Mouse (Mus musculus) kidney, adult 9 months (tissue): Measurements from ENCODE around the gene Otud5.
"Not testable (repeated sequence)": the region's sequence is repeated elsewhere in the genome, so short reads cannot be mapped to it uniquely, and the experiment has no call there.

Source experiments
- DNase-seq: peaks from one replicate; pipeline ENCODE4 v3.0.0; 2022

Otud5 gene

GRCm38 (mm10) chrX:7883841-7884567 is 42.8 kb downstream of the Otud5 start, which contains the start of gene Slc35a2:
TSS of gene Slc35a2 (plus strand) at chrX:7884028.
- DNase-seq: peak; percentile 95

- no peak for DNase-seq
These were observed 57.0 kb downstream of the Otud5 start for GRCm38 (mm10) chrX:7898211-7898610.

GRCm38 (mm10) chrX:7898880-7899874 is 58.0 kb downstream of the Otud5 start, which contains the start of the genes Pqbp1 and Timm17b:
TSS of gene Pqbp1 (minus strand) at chrX:7899269.
TSS of gene Timm17b (plus strand) at chrX:7899357.
- peak; percentile 94 for DNase-seq

- no peak for DNase-seq
These were observed 63.3 kb downstream of the Otud5 start for GRCm38 (mm10) chrX:7904441-7904840.

GRCm38 (mm10) chrX:7907735-7908134 is 66.6 kb downstream of the Otud5 start, which contains the start of gene Gm10491:
TSS of gene Gm10491 (minus strand) at chrX:7907835.
- DNase-seq: no peak

- DNase-seq: not testable (repeated sequence)
These were observed 68.1 kb downstream of the Otud5 start, which contains the start of gene Gm10490 for GRCm38 (mm10) chrX:7909242-7909641. TSS of gene Gm10490 (plus strand) at chrX:7909542.

- DNase-seq: peak; percentile 9
These were observed 69.3 kb downstream of the Otud5 start for GRCm38 (mm10) chrX:7910473-7910872.

- DNase-seq: peak; percentile 49
These were observed 74.5 kb downstream of the Otud5 start for GRCm38 (mm10) chrX:7915669-7916068.

- not testable (repeated sequence) for DNase-seq
These were observed 76.8 kb downstream of the Otud5 start for GRCm38 (mm10) chrX:7917960-7918359.

GRCm38 (mm10) chrX:7919601-7920383 is 78.6 kb downstream of the Otud5 start, which contains the start of gene Pcsk1n:
TSS of gene Pcsk1n (plus strand) at chrX:7919822.
- no peak for DNase-seq

GRCm38 (mm10) chrX:7922032-7922431 is 80.9 kb downstream of the Otud5 start:
- no peak for DNase-seq
